Mouse (Mus musculus) megakaryocyte, embryonic 14.5 days (primary cell): Measurements from ENCODE around the gene Bach2.

Experiments used
- FLI1 ChIP-seq: IDR thresholded peaks from 2 replicates; pipeline ENCODE4 v1.6.1; 2012; ENCODE audit warnings: low read length, inconsistent platforms, mixed read lengths
- GATA1 ChIP-seq: IDR thresholded peaks from 3 replicates; pipeline ENCODE4 v1.6.1; 2012; ENCODE audit warnings: mixed read lengths, low read length, inconsistent platforms, borderline replicate concordance

DNA sequence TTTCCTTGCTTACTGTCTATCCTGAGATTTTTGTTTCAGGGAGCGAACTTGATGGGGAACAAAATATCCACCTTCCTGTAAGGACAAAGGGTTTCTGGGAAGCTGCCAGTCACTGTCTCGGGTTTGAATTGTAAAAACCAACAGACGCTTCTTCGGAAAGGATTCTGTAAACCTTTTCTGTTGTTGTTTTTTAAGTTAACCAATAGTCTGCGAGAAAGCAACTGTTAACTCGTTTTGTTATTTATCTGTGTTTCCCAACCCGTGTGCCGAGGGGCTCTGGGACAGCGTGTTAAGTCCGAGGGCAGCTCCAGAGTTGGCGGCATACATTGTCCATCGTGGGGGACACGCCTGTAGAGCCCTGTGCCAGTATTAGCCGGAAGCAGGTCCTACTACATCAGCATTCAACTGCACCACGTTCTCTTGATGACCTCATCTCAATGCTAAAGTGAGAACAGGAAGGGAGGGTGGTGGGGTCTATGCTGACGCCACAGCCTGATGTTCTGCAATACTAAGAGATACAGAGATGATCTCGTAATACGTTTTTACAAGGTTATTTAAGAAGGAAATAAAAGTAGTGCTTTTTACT is 113.2 kb downstream of the Bach2 start:
- TF ChIP-seq GATA1 (no peak), FLI1 (no peak)
